Mouse (Mus musculus): ENCODE results near the gene Zfp180. TPM values are rescaled to one million over a fixed set of nuclear protein-coding genes. Genes with fewer than 3 reads are reported as not detected.

The Zfp180 gene
- total and polyA plus RNA-seq, 3 experiments = 21.6 to 21.9 TPM; not detected in 1

GRCm38 (mm10) chr7:24105144-24105703 lies 23.5 kb downstream of the Zfp180 start:
- Histone ChIP-seq H3K9me3 (replicated peaks; ENCODE audit: insufficient read depth, low read length) (no peaks in the 10 kb centered on the region; the same call in 1 of the 2 replicates), H3K27ac (ENCODE audit: control insufficient read depth, low read depth, low read length) (no peak overlapping the region), H3K4me3 (ENCODE audit: control insufficient read depth in 1 of 2, insufficient read depth in 1 of 2, low read depth in 2 of 2, low read length in 2 of 2) (no peak overlapping the region), H3K4me1 (ENCODE audit: control insufficient read depth in 1 of 2, insufficient read depth in 2 of 2, low read length in 2 of 2) (no peaks in the 10 kb centered on the region), H3K27me3 (ENCODE audit: control insufficient read depth in 1 of 2, insufficient read depth in 2 of 2, low read length in 2 of 2) (no peaks in the 10 kb centered on the region), H3K79me2 (ENCODE audit: control insufficient read depth, insufficient read depth, low read length, poor library complexity) (no peaks in the 10 kb centered on the region), H3K36me3 (ENCODE audit: control insufficient read depth in 1 of 2, insufficient read depth in 2 of 2, low read length in 2 of 2) (peaks cover 0 to 34% of the 10 kb centered on the region in 2 experiments; a peak in 2 of 4 replicates), H3K9ac (ENCODE audit: control insufficient read depth, low read depth, low read length, poor library complexity, severe bottlenecking) (no peak overlapping the region)
- no peak for TF ChIP-seq ZNF384 (IDR thresholded peaks at IDR 0.05; ENCODE audit: low read depth, low read length)
- no peak for TF ChIP-seq SIN3A (IDR thresholded peaks at IDR 0.05; ENCODE audit: low read length)
- TF ChIP-seq GATA1 (IDR thresholded peaks at IDR 0.05; ENCODE audit: low read depth, low read length) = no peak
- no peak for TF ChIP-seq ZMIZ1 (IDR thresholded peaks at IDR 0.05; ENCODE audit: low read depth, low read length)
- no peak for TF ChIP-seq RCOR1 (IDR thresholded peaks at IDR 0.05; ENCODE audit: low read depth, low read length)
- no peak for TF ChIP-seq POLR2AphosphoS5 (IDR thresholded peaks at IDR 0.05; ENCODE audit: borderline replicate concordance, low read depth, low read length)
- no peak for TF ChIP-seq TBP (IDR thresholded peaks at IDR 0.05; ENCODE audit: low read depth, low read length)
- TF ChIP-seq CHD2 (IDR thresholded peaks at IDR 0.05; ENCODE audit: low read length) = no peak
- TF ChIP-seq MAFK (IDR thresholded peaks at IDR 0.05; ENCODE audit: borderline replicate concordance, low read depth, low read length) = no peak
- no peak for TF ChIP-seq POLR2AphosphoS2 (IDR thresholded peaks at IDR 0.05; ENCODE audit: low read length)
- TF ChIP-seq NELFE (IDR thresholded peaks at IDR 0.05; ENCODE audit: low read depth, low read length) = no peak
- no peak for TF ChIP-seq MYB (IDR thresholded peaks at IDR 0.05; ENCODE audit: low read depth, low read length)
- no peak for TF ChIP-seq ELF1 (IDR thresholded peaks at IDR 0.05; ENCODE audit: low read depth, low read length)
- no peak for TF ChIP-seq JUND (IDR thresholded peaks at IDR 0.05; ENCODE audit: low read depth, low read length)
- TF ChIP-seq USF1 (IDR thresholded peaks at IDR 0.05; ENCODE audit: low read depth, low read length) = no peak
- TF ChIP-seq TCF12 (IDR thresholded peaks at IDR 0.05; ENCODE audit: low read depth, low read length) = no peak
- no peak for TF ChIP-seq TAL1 (IDR thresholded peaks at IDR 0.05; ENCODE audit: low read length)
- no peak for TF ChIP-seq ZKSCAN1 (IDR thresholded peaks at IDR 0.05; ENCODE audit: low read depth, low read length)
- no peak for TF ChIP-seq CHD1 (IDR thresholded peaks at IDR 0.05; ENCODE audit: low read depth, low read length)
- no peak for DNase-seq (ENCODE audit: low read depth, low spot score)

DNA sequence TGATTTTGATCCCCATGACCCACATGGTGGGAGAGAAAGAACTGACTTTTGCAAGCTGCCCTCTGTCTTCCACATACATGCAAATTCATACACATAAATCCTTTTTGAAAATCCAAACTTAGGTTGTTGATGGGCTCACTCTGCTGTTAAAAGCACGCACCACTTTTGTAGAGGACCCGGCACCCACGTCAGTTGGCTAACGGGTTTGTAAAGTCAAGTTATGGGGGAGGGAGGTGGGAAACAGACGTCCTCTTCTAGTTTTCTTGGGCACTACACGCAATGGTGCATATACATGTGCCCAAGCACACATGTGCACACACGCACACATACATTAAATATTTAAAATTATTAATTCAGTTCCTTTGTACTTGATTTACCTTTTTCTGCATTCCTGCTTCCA lies 29.1 kb downstream of the Zfp180 start:
- H3K4me1 ChIP-seq (ENCODE audit: control insufficient read depth in 1 of 2, insufficient read depth in 2 of 2, low read length in 2 of 2) = no peaks in the 10 kb centered on the region
- no peak overlapping the region for H3K27ac ChIP-seq (ENCODE audit: control insufficient read depth, low read depth, low read length)
- no peak for DNase-seq (ENCODE audit: low read depth, low spot score)
- no peaks in the 10 kb centered on the region for H3K27me3 ChIP-seq (ENCODE audit: control insufficient read depth in 1 of 2, insufficient read depth in 2 of 2, low read length in 2 of 2)
- no peak overlapping the region for H3K9ac ChIP-seq (ENCODE audit: control insufficient read depth, low read depth, low read length, poor library complexity, severe bottlenecking)
- H3K36me3 ChIP-seq (ENCODE audit: control insufficient read depth in 1 of 2, insufficient read depth in 2 of 2, low read length in 2 of 2) = peaks cover 0 to 4% of the 10 kb centered on the region in 2 experiments; a peak in 1 of 4 replicates
- H3K79me2 ChIP-seq (ENCODE audit: control insufficient read depth, insufficient read depth, low read length, poor library complexity) = no peaks in the 10 kb centered on the region
- TF ChIP-seq RCOR1 (IDR thresholded peaks at IDR 0.05; ENCODE audit: low read depth, low read length) (no peak), POLR2A (IDR thresholded peaks at IDR 0.05; ENCODE audit: control insufficient read depth in 1 of 2, insufficient read depth in 1 of 2, low read depth in 1 of 2, low read length in 2 of 2, poor library complexity in 1 of 2) (no peak), ZNF384 (IDR thresholded peaks at IDR 0.05; ENCODE audit: low read depth, low read length) (no peak), MYC (IDR thresholded peaks at IDR 0.05; ENCODE audit: low read depth, low read length) (no peak), SMC3 (IDR thresholded peaks at IDR 0.05; ENCODE audit: low read depth, low read length) (no peak), EP300 (IDR thresholded peaks at IDR 0.05; ENCODE audit: low read depth in 1 of 2, low read length in 2 of 2) (no peak), MXI1 (IDR thresholded peaks at IDR 0.05; ENCODE audit: low read depth, low read length) (no peak), NELFE (IDR thresholded peaks at IDR 0.05; ENCODE audit: low read depth, low read length) (no peak), ELF1 (IDR thresholded peaks at IDR 0.05; ENCODE audit: low read depth, low read length) (no peak)
- H3K9me3 ChIP-seq (replicated peaks; ENCODE audit: insufficient read depth, low read length) = no peaks in the 10 kb centered on the region
- no peak overlapping the region for H3K4me3 ChIP-seq (ENCODE audit: control insufficient read depth in 1 of 2, insufficient read depth in 1 of 2, low read depth in 2 of 2, low read length in 2 of 2)

Measured in MEL (cell line).